Mouse (Mus musculus) midbrain, postnatal 0 days (tissue): ENCODE data around the gene Polr2g. TPM values are rescaled to one million over a fixed set of nuclear protein-coding genes. Genes with fewer than 3 reads are reported as not detected.

Source experiments
- ATAC-seq: fragments of 200-750 bp; cut with Nextera tagmentation; 2 replicates; pipeline ENCODE4 v1.8.0; 2017; ENCODE audit warnings: moderate number of reproducible peaks, mild to moderate bottlenecking, moderate TSS enrichment, moderate library complexity; ENCODE audit not compliant: low FRiP score
- DNase-seq: peaks from one replicate; pipeline ENCODE4 v3.0.0-alpha.2; 2015; ENCODE audit warnings: low spot score
- H3K27ac ChIP-seq: fragments of 300-500 bp; sonication (generic); 2 replicates; pipeline ENCODE4 v1.5.1; 2014; ENCODE audit warnings: low read depth, mild to moderate bottlenecking, low read length, mixed read lengths
- H3K27me3 ChIP-seq: fragments of 300-500 bp; sonication (generic); 2 replicates; pipeline ENCODE4 v1.6.1; 2014; ENCODE audit warnings: low read length, control low read depth, mixed read lengths; ENCODE audit not compliant: insufficient read depth
- H3K36me3 ChIP-seq: fragments of 300-500 bp; sonication (generic); 2 replicates; pipeline ENCODE4 v1.6.1; 2014; ENCODE audit warnings: low read length, control low read depth, mixed read lengths; ENCODE audit not compliant: insufficient read depth
- H3K4me1 ChIP-seq: fragments of 300-500 bp; sonication (generic); 2 replicates; pipeline ENCODE4 v1.6.1; 2014; ENCODE audit warnings: mild to moderate bottlenecking, control low read depth, antibody characterized with exemption, low read length, mixed read lengths; ENCODE audit not compliant: insufficient read depth
- H3K4me2 ChIP-seq: fragments of 300-500 bp; sonication (generic); 2 replicates; pipeline ENCODE4 v1.6.1; 2014; ENCODE audit warnings: low read depth, mild to moderate bottlenecking, low read length, mixed read lengths; ENCODE audit not compliant: poor library complexity, severe bottlenecking
- H3K4me3 ChIP-seq: fragments of 300-500 bp; sonication (generic); 2 replicates; pipeline ENCODE4 v1.5.1; 2014; ENCODE audit warnings: low read depth, mild to moderate bottlenecking, low read length, moderate library complexity
- H3K9ac ChIP-seq: fragments of 300-500 bp; sonication (generic); replicated peaks from 2 replicates; pipeline ENCODE4 v1.6.1; 2014; ENCODE audit warnings: mild to moderate bottlenecking, low read length, moderate library complexity, mixed read lengths; ENCODE audit not compliant: poor library complexity, severe bottlenecking
- H3K9me3 ChIP-seq: fragments of 300-500 bp; sonication (generic); 2 replicates; pipeline ENCODE4 v1.6.1; 2016; ENCODE audit warnings: low read length, control low read depth
- CTCF ChIP-seq: IDR thresholded peaks from 2 replicates; pipeline ENCODE4 v1.5.1; 2016; ENCODE audit warnings: antibody characterized with exemption, mild to moderate bottlenecking
- WGBS: fragments of 180-500 bp; shearing (Covaris S2); extraction: QIAGEN DNeasy Blood & Tissue Kit; methylation state at CpG from one replicate; pipeline ENCODE4 v1.1.7; 2014; 5-methylcytosine and 5-hydroxymethylcytosine counted together
- polyA plus RNA-seq: library from polyadenylated mRNA; unstranded; fragments of >200 nt; fragmentation: Nextera tagmentation; extraction: Ambion mirVana; gene quantifications from 2 replicates; pipeline ENCODE4 v1.2.1, GENCODE M21; 2015
- total RNA-seq: library from RNA; depleted of rRNA; stranded (reverse); fragments of >200 nt; gene quantifications from 2 replicates; pipeline ENCODE4 v1.2.3, GENCODE M21; 2014

Gene Polr2g
- total and polyA plus RNA-seq, 2 experiments from 2014 or later, result 67.2 to 163 TPM

DNA sequence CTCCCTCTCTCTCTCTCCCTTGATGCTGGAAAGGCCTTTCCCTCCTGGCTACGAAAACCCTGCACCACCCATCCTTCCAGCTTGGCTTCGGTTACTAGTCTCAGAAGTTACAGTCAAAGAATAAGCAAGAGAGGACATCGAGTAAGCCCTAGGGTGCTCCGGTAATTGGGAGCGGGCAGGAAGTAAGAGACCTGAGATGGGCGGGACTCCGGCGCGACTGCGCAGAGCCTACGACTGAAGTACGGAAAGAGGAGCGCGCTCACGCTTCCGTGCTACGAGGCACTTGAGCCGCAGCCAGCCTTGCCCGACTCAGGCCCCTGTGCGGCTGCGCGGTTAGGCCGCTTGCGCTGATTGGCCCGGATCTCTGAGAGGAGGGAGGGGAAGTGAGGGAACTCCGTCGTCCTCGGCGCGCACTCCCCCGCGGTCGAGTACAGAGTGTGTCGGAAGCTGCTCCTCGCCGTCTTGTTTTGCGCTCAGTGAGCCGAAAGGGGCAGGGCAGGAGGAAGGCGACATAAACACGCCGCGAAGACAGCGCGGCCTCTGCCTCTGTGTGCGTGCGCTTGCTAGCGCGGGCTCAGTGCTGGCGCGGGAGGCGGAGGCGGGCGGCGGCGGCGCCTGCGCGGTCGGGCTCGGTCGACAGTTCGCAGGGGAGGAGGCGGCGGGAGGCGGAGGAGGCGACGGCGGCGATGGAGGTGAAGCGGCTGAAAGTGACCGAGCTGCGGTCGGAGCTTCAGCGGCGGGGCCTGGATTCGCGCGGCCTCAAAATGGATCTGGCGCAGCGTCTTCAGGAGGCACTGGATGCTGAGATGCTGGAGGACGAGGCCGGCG lies 21.4 kb upstream of the Polr2g start, which contains the start of gene Hnrnpul2:
Hnrnpul2 (plus strand) TSS at position 415 of the 828 bp plus-strand sequence.
- Histone ChIP-seq H3K4me3 (peak within 1 kb of the TSS; percentile 97), H3K27ac (peak within 1 kb of the TSS; percentile 98), H3K36me3 (peaks cover 15% of the 10 kb centered on the region), H3K27me3 (no peaks in the 10 kb centered on the region), H3K4me2 (peak within 1 kb of the TSS; percentile 89), H3K9ac (peak within 1 kb of the TSS; percentile 98), H3K4me1 (peaks cover 21% of the 10 kb centered on the region), H3K9me3 (no peaks in the 10 kb centered on the region)
- peak; percentile 100 for DNase-seq
- 0 out of 2 replicates have a peak, but pooled peaks have one; percentile 6 for TF ChIP-seq CTCF
- peak; percentile 96 for ATAC-seq
- whole genome bisulfite sequencing, result under 1% methylated on average over 79 of the region's 83 CpGs

GRCm38 (mm10) chr19:8818801-8819595 lies 20.6 kb upstream of the Polr2g start, which contains the start of gene Ttc9c:
Gene Ttc9c, minus strand, starts transcription at chr19:8819333.
- no peaks in the 10 kb centered on the region for H3K27me3 ChIP-seq
- peak within 1 kb of the TSS; percentile 98 for H3K27ac ChIP-seq
- peaks cover 13% of the 10 kb centered on the region for H3K36me3 ChIP-seq
- peak within 1 kb of the TSS; percentile 89 for H3K4me2 ChIP-seq
- DNase-seq (peak; percentile 99), ATAC-seq (peak; percentile 93)
- H3K9me3 ChIP-seq, result no peaks in the 10 kb centered on the region
- peak within 1 kb of the TSS; percentile 97 for H3K4me3 ChIP-seq
- WGBS, result under 1% methylated on average over 33 of the region's 33 CpGs
- no peak for TF ChIP-seq CTCF
- H3K4me1 ChIP-seq, result peaks cover 21% of the 10 kb centered on the region
- H3K9ac ChIP-seq, result peak within 1 kb of the TSS; percentile 98

DNA sequence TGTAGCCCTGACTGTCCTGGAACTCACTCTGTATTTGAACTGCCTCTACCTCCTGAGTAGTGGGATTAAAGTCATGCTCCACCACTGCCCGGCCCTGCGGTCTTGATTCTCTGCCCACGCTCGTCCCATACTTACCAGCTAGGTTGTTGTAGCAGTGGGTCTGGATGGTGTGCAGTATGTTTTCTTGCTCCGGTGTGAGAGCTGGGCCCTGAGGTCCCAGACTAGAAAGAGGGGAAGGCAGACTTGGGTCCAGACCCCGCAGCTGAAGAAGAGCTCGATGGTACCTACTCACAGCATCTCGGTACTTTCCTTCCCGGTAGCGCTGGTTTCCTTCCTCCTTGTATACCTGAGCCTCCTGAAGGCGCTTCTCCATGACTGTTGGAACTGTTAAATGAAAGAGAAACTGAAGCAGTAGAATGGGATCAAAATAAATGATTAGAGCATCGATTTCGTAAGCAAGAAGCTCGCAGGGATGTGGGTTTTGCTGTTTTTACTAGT lies 20.0 kb upstream of the Polr2g start:
- Histone ChIP-seq H3K4me2 (peak overlapping the region; percentile 84), H3K9ac (peak overlapping the region; percentile 58), H3K4me3 (peak overlapping the region; percentile 97), H3K9me3 (no peaks in the 10 kb centered on the region), H3K27me3 (no peaks in the 10 kb centered on the region), H3K36me3 (peaks cover 7% of the 10 kb centered on the region), H3K4me1 (peaks cover 21% of the 10 kb centered on the region), H3K27ac (peak overlapping the region; percentile 77)
- 24% methylated on average over 14 of the region's 14 CpGs for WGBS
- TF ChIP-seq CTCF, result no peak
- no peak for ATAC-seq
- DNase-seq, result no peak

DNA sequence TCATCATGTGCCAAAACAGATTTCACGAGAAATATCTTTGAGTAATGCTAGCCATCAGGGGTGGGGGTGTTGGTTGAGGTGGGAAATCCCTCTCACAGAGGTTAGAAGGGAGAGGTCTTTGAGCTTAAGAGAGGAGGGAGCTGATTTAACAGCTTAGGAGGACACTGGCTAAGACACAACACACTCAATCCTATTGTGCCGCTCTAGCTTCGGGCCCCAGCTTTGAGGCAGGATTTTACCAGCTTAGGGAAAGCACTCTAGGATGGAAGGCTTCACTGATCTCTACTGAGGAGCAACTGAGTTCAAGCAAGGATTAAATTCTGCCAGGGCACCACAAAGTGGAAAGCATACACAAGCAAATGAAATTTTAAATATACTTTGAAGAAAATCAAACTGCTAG lies 18.6 kb upstream of the Polr2g start:
- TF ChIP-seq CTCF, result no peak
- Histone ChIP-seq H3K4me3 (peak overlapping the region; percentile 12; the same call in 1 of the 2 replicates), H3K27me3 (no peaks in the 10 kb centered on the region), H3K9me3 (no peaks in the 10 kb centered on the region), H3K9ac (0 out of 2 replicates have a peak overlapping the region, but pooled peaks have one; percentile 24), H3K4me2 (peak overlapping the region; percentile 5; the same call in 1 of the 2 replicates), H3K4me1 (peaks cover 14% of the 10 kb centered on the region), H3K36me3 (peaks cover 6% of the 10 kb centered on the region), H3K27ac (no peak overlapping the region)
- ATAC-seq (no peak), DNase-seq (no peak)
- WGBS, result 34% methylated on average over 3 of the region's 3 CpGs

DNA sequence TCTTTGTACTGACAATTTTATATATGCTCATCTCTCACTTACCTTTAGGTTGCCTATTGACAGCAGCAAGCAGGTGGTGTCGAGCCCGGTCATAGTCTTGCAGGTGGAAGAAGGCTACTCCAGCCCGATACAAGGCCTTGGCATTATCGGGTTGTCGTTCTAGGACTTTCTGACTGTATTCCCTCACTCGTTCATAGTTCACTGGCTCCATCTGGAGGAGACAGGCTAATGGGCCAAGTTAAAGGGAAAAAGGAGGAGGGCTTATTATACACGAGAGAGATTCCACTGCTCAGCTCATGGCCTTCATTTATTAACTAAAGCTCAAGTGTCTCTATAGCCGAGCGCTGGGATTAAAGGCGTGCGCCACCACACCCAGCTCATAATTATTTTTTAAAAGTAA lies 17.4 kb upstream of the Polr2g start:
- Histone ChIP-seq H3K27me3 (no peaks in the 10 kb centered on the region), H3K4me1 (peaks cover 10% of the 10 kb centered on the region), H3K27ac (no peak overlapping the region), H3K9ac (0 out of 2 replicates have a peak overlapping the region, but pooled peaks have one; percentile 13), H3K9me3 (no peaks in the 10 kb centered on the region), H3K4me2 (no peak overlapping the region; the same call in 1 of the 2 replicates), H3K4me3 (no peak overlapping the region), H3K36me3 (peaks cover 11% of the 10 kb centered on the region)
- peak; percentile 61 for TF ChIP-seq CTCF
- WGBS, result 68% methylated on average over 11 of the region's 11 CpGs
- peak; percentile 50 for DNase-seq
- no peak for ATAC-seq
